Mouse (Mus musculus): ENCODE measurements at regions not wholly inside any gene's neighbourhood (a gene's known extent, or its start where the extent isn't known, plus 50 kb on each side); places are given as distances from the start of the nearest gene placed in this dataset.
"Not testable (repeated sequence)": the region's sequence is repeated elsewhere in the genome, so short reads cannot be mapped to it uniquely, and the experiment has no call there.

GRCm38 (mm10) chr10:31143856-31144488, 169.2 kb upstream of the Hddc2 start:
- Histone ChIP-seq H3K9ac (ENCODE audit: low read length) (no peak overlapping the region), H3K4me2 (ENCODE audit: low read depth, low read length) (no peak overlapping the region), H3K9me3 (replicated peaks; ENCODE audit: control insufficient read depth, low read length) (no peaks in the 10 kb centered on the region), H3K4me3 (replicated peaks; ENCODE audit: low read length) (no peak overlapping the region), H3K27ac (ENCODE audit: low read length) (no peak overlapping the region), H3K27me3 (ENCODE audit: control insufficient read depth, insufficient read depth, low read length) (no peaks in the 10 kb centered on the region), H3K36me3 (ENCODE audit: control insufficient read depth, insufficient read depth, low read length) (no peaks in the 10 kb centered on the region), H3K4me1 (ENCODE audit: control insufficient read depth, insufficient read depth, low read length) (no peaks in the 10 kb centered on the region)
- ATAC-seq (ENCODE audit: insufficient read depth, low FRiP score), result no peak

- no peaks in the 10 kb centered on the region for H3K27me3 ChIP-seq (ENCODE audit: control insufficient read depth, insufficient read depth, low read length)
- no peak overlapping the region for H3K4me2 ChIP-seq (ENCODE audit: low read depth, low read length)
- H3K9ac ChIP-seq (ENCODE audit: low read length), result no peak overlapping the region
- no peaks in the 10 kb centered on the region for H3K36me3 ChIP-seq (ENCODE audit: control insufficient read depth, insufficient read depth, low read length)
- ATAC-seq (ENCODE audit: insufficient read depth, low FRiP score), result no peak
- no peaks in the 10 kb centered on the region for H3K4me1 ChIP-seq (ENCODE audit: control insufficient read depth, insufficient read depth, low read length)
- H3K9me3 ChIP-seq (replicated peaks; ENCODE audit: control insufficient read depth, low read length), result no peaks in the 10 kb centered on the region
- 76% methylated on average over 3 of the region's 3 CpGs for WGBS
- no peak overlapping the region for H3K4me3 ChIP-seq (replicated peaks; ENCODE audit: low read length)
- H3K27ac ChIP-seq (ENCODE audit: low read length), result no peak overlapping the region
Observed at GRCm38 (mm10) chr10:31144489-31144872, 168.7 kb upstream of the Hddc2 start.

- H3K36me3 ChIP-seq (ENCODE audit: control insufficient read depth, insufficient read depth, low read length), result no peaks in the 10 kb centered on the region
- ATAC-seq (ENCODE audit: insufficient read depth, low FRiP score), result peak; percentile 89
- H3K4me2 ChIP-seq (ENCODE audit: low read depth, low read length), result no peak overlapping the region
- no peak overlapping the region for H3K4me3 ChIP-seq (replicated peaks; ENCODE audit: low read length)
- H3K9ac ChIP-seq (ENCODE audit: low read length), result no peak overlapping the region
- no peaks in the 10 kb centered on the region for H3K9me3 ChIP-seq (replicated peaks; ENCODE audit: control insufficient read depth, low read length)
- 29% methylated on average over 15 of the region's 15 CpGs for WGBS
- peak overlapping the region; percentile 58 for H3K27ac ChIP-seq (ENCODE audit: low read length)
- H3K27me3 ChIP-seq (ENCODE audit: control insufficient read depth, insufficient read depth, low read length), result no peaks in the 10 kb centered on the region
- H3K4me1 ChIP-seq (ENCODE audit: control insufficient read depth, insufficient read depth, low read length), result no peaks in the 10 kb centered on the region
Observed at GRCm38 (mm10) chr10:31173169-31173686, 140.0 kb upstream of the Hddc2 start.

- ATAC-seq (ENCODE audit: insufficient read depth, low FRiP score), result no peak
- no peak overlapping the region for H3K4me2 ChIP-seq (ENCODE audit: low read depth, low read length)
Observed at GRCm38 (mm10) chr10:31189577-31189976, 123.6 kb upstream of the Hddc2 start.

GRCm38 (mm10) chr10:31212164-31212563, 101.0 kb upstream of the Hddc2 start:
- H3K9me3 ChIP-seq (replicated peaks; ENCODE audit: control insufficient read depth, low read length); H3K4me3 ChIP-seq (replicated peaks; ENCODE audit: low read length); H3K36me3 ChIP-seq (ENCODE audit: control insufficient read depth, insufficient read depth, low read length); ATAC-seq (ENCODE audit: insufficient read depth, low FRiP score); H3K4me2 ChIP-seq (ENCODE audit: low read depth, low read length); H3K9ac ChIP-seq (ENCODE audit: low read length); H3K27ac ChIP-seq (ENCODE audit: low read length); H3K4me1 ChIP-seq (ENCODE audit: control insufficient read depth, insufficient read depth, low read length); H3K27me3 ChIP-seq (ENCODE audit: control insufficient read depth, insufficient read depth, low read length): not testable (repeated sequence)
- WGBS, result 93% methylated on average over 8 of the region's 8 CpGs

More at GRCm38 (mm10) chr10:31189577-31189976, 123.6 kb upstream of the Hddc2 start:
- Histone ChIP-seq H3K9me3 (replicated peaks; ENCODE audit: control insufficient read depth, low read length) (no peaks in the 10 kb centered on the region), H3K9ac (ENCODE audit: low read length) (no peak overlapping the region), H3K36me3 (ENCODE audit: control insufficient read depth, insufficient read depth, low read length) (no peaks in the 10 kb centered on the region), H3K4me3 (replicated peaks; ENCODE audit: low read length) (no peak overlapping the region), H3K4me1 (ENCODE audit: control insufficient read depth, insufficient read depth, low read length) (no peaks in the 10 kb centered on the region), H3K27me3 (ENCODE audit: control insufficient read depth, insufficient read depth, low read length) (no peaks in the 10 kb centered on the region), H3K27ac (ENCODE audit: low read length) (no peak overlapping the region)
- WGBS, result 22% methylated on average over 1 of the region's 1 CpGs

GRCm38 (mm10) chr10:31212778-31213454, 100.3 kb upstream of the Hddc2 start:
- no peaks in the 10 kb centered on the region for H3K4me1 ChIP-seq (ENCODE audit: control insufficient read depth, insufficient read depth, low read length)
- H3K4me3 ChIP-seq (replicated peaks; ENCODE audit: low read length), result no peak overlapping the region
- no peaks in the 10 kb centered on the region for H3K9me3 ChIP-seq (replicated peaks; ENCODE audit: control insufficient read depth, low read length)
- WGBS, result 72% methylated on average over 2 of the region's 2 CpGs
- no peaks in the 10 kb centered on the region for H3K36me3 ChIP-seq (ENCODE audit: control insufficient read depth, insufficient read depth, low read length)
- H3K4me2 ChIP-seq (ENCODE audit: low read depth, low read length), result no peak overlapping the region
- H3K27ac ChIP-seq (ENCODE audit: low read length), result no peak overlapping the region
- no peak overlapping the region for H3K9ac ChIP-seq (ENCODE audit: low read length)
- no peaks in the 10 kb centered on the region for H3K27me3 ChIP-seq (ENCODE audit: control insufficient read depth, insufficient read depth, low read length)
- ATAC-seq (ENCODE audit: insufficient read depth, low FRiP score), result no peak

- H3K36me3 ChIP-seq (ENCODE audit: control insufficient read depth, insufficient read depth, low read length), result no peaks in the 10 kb centered on the region
- no peaks in the 10 kb centered on the region for H3K27me3 ChIP-seq (ENCODE audit: control insufficient read depth, insufficient read depth, low read length)
- ATAC-seq (ENCODE audit: insufficient read depth, low FRiP score), result no peak
- H3K4me3 ChIP-seq (replicated peaks; ENCODE audit: low read length), result no peak overlapping the region
- H3K27ac ChIP-seq (ENCODE audit: low read length), result no peak overlapping the region
- no peaks in the 10 kb centered on the region for H3K4me1 ChIP-seq (ENCODE audit: control insufficient read depth, insufficient read depth, low read length)
- 51% methylated on average over 1 of the region's 1 CpGs for WGBS
- no peak overlapping the region for H3K4me2 ChIP-seq (ENCODE audit: low read depth, low read length)
- no peak overlapping the region for H3K9ac ChIP-seq (ENCODE audit: low read length)
- H3K9me3 ChIP-seq (replicated peaks; ENCODE audit: control insufficient read depth, low read length), result no peaks in the 10 kb centered on the region
Observed at GRCm38 (mm10) chr10:31221902-31222301, 91.3 kb upstream of the Hddc2 start.

- Histone ChIP-seq H3K9ac (ENCODE audit: low read length) (no peak overlapping the region), H3K4me3 (replicated peaks; ENCODE audit: low read length) (no peak overlapping the region), H3K27me3 (ENCODE audit: control insufficient read depth, insufficient read depth, low read length) (no peaks in the 10 kb centered on the region), H3K9me3 (replicated peaks; ENCODE audit: control insufficient read depth, low read length) (no peaks in the 10 kb centered on the region), H3K36me3 (ENCODE audit: control insufficient read depth, insufficient read depth, low read length) (no peaks in the 10 kb centered on the region), H3K4me1 (ENCODE audit: control insufficient read depth, insufficient read depth, low read length) (no peaks in the 10 kb centered on the region), H3K4me2 (ENCODE audit: low read depth, low read length) (no peak overlapping the region), H3K27ac (ENCODE audit: low read length) (no peak overlapping the region)
- WGBS, result 89% methylated on average over 3 of the region's 3 CpGs
- no peak for ATAC-seq (ENCODE audit: insufficient read depth, low FRiP score)
Observed at GRCm38 (mm10) chr10:31229078-31229477, 84.1 kb upstream of the Hddc2 start.

- Histone ChIP-seq H3K9me3 (replicated peaks; ENCODE audit: control insufficient read depth, low read length) (no peaks in the 10 kb centered on the region), H3K4me2 (ENCODE audit: low read depth, low read length) (no peak overlapping the region), H3K4me3 (replicated peaks; ENCODE audit: low read length) (no peak overlapping the region), H3K27me3 (ENCODE audit: control insufficient read depth, insufficient read depth, low read length) (no peaks in the 10 kb centered on the region), H3K4me1 (ENCODE audit: control insufficient read depth, insufficient read depth, low read length) (no peaks in the 10 kb centered on the region), H3K9ac (ENCODE audit: low read length) (no peak overlapping the region), H3K27ac (ENCODE audit: low read length) (no peak overlapping the region), H3K36me3 (ENCODE audit: control insufficient read depth, insufficient read depth, low read length) (no peaks in the 10 kb centered on the region)
- ATAC-seq (ENCODE audit: insufficient read depth, low FRiP score), result no peak
- WGBS, result 57% methylated on average over 3 of the region's 3 CpGs
Observed at GRCm38 (mm10) chr10:31242442-31242966, 70.7 kb upstream of the Hddc2 start.
